Mouse (Mus musculus) heart, embryonic 11.5 days (tissue): ENCODE measurements around the gene Mmp14. TPM values are rescaled to one million over a fixed set of nuclear protein-coding genes. Genes with fewer than 3 reads are reported as not detected.
A peak's percentile ranks its signal among the peaks of the same experiment; 100 is the strongest.

ENCODE experiments used
- ATAC-seq: fragments of 200-750 bp; cut with Nextera tagmentation; replicated peaks from 2 replicates; pipeline ENCODE4 v1.8.0; 2017; ENCODE audit warnings: moderate library complexity; ENCODE audit not compliant: insufficient number of reproducible peaks, low FRiP score, low TSS enrichment
- H3K27ac ChIP-seq: fragments of 300-500 bp; sonication (generic); 2 replicates; pipeline ENCODE4 v1.5.1; 2014; ENCODE audit warnings: mild to moderate bottlenecking, low read depth, low read length
- H3K27me3 ChIP-seq: fragments of 300-500 bp; sonication (generic); 2 replicates; pipeline ENCODE4 v1.6.1; 2014; ENCODE audit warnings: mild to moderate bottlenecking, low read length, mixed read lengths; ENCODE audit not compliant: control insufficient read depth, insufficient read depth
- H3K36me3 ChIP-seq: fragments of 300-500 bp; sonication (generic); 2 replicates; pipeline ENCODE4 v1.6.1; 2014; ENCODE audit warnings: mild to moderate bottlenecking, low read length, moderate library complexity, mixed read lengths; ENCODE audit not compliant: control insufficient read depth, insufficient read depth
- H3K4me1 ChIP-seq: fragments of 300-500 bp; sonication (generic); 2 replicates; pipeline ENCODE4 v1.6.1; 2014; ENCODE audit warnings: low read length; ENCODE audit not compliant: control insufficient read depth, insufficient read depth
- H3K4me2 ChIP-seq: fragments of 300-500 bp; sonication (generic); 2 replicates; pipeline ENCODE4 v1.6.1; 2014; ENCODE audit warnings: mild to moderate bottlenecking, moderate library complexity
- H3K4me3 ChIP-seq: fragments of 300-500 bp; sonication (generic); 2 replicates; pipeline ENCODE4 v1.5.1; 2014; ENCODE audit warnings: low read depth, low read length
- H3K9ac ChIP-seq: fragments of 300-500 bp; sonication (generic); 2 replicates; pipeline ENCODE4 v1.6.1; 2014; ENCODE audit warnings: mild to moderate bottlenecking, low read depth, low read length, moderate library complexity
- H3K9me3 ChIP-seq: fragments of 300-500 bp; sonication (generic); replicated peaks from 2 replicates; pipeline ENCODE4 v1.6.1; 2016; ENCODE audit warnings: low read length; ENCODE audit not compliant: control insufficient read depth
- WGBS: fragments of 180-500 bp; shearing (Covaris S2); extraction: QIAGEN DNeasy Blood & Tissue Kit; methylation state at CpG from one replicate; pipeline ENCODE4 v1.1.7; 2014; ENCODE audit not compliant: insufficient replicate concordance; 5-methylcytosine and 5-hydroxymethylcytosine counted together
- polyA plus RNA-seq: library from polyadenylated mRNA; unstranded; fragments of >200 nt; fragmentation: Nextera tagmentation; extraction: Ambion mirVana; gene quantifications from 2 replicates; pipeline ENCODE4 v1.2.1, GENCODE M21; 2014

Gene Mmp14
- polyA plus RNA-seq, 1 experiment from 2014 or later, result 84.3 TPM

GRCm38 (mm10) chr14:54416830-54417229 is 14.6 kb upstream of the Mmp14 start:
- Histone ChIP-seq H3K4me3 (peak overlapping the region; percentile 13; the same call in 1 of the 2 replicates), H3K4me1 (peaks cover 23% of the 10 kb centered on the region), H3K9me3 (no peaks in the 10 kb centered on the region), H3K27ac (no peak overlapping the region), H3K27me3 (no peaks in the 10 kb centered on the region), H3K9ac (no peak overlapping the region; the same call in 1 of the 2 replicates), H3K4me2 (peak overlapping the region; percentile 62; the same call in 1 of the 2 replicates), H3K36me3 (no peaks in the 10 kb centered on the region)
- ATAC-seq, result no peak
- 65% methylated on average over 4 of the region's 4 CpGs for WGBS

- no peak within 1 kb of the TSS for H3K27ac ChIP-seq
- peaks cover 23% of the 10 kb centered on the region for H3K4me1 ChIP-seq
- H3K36me3 ChIP-seq, result no peaks in the 10 kb centered on the region
- H3K9ac ChIP-seq, result peak within 1 kb of the TSS; percentile 43; the same call in 1 of the 2 replicates
- H3K4me2 ChIP-seq, result peak within 1 kb of the TSS; percentile 62
- no peaks in the 10 kb centered on the region for H3K27me3 ChIP-seq
- peak within 1 kb of the TSS; percentile 13 for H3K4me3 ChIP-seq
- 0 out of 2 replicates have a peak, but pooled peaks have one; percentile 17 for ATAC-seq
- H3K9me3 ChIP-seq, result no peaks in the 10 kb centered on the region
- 3% methylated on average over 19 of the region's 19 CpGs for WGBS
Measured at GRCm38 (mm10) chr14:54417623-54418081, 13.8 kb upstream of the Mmp14 start, which contains the start of gene Slc7a7. Gene Slc7a7, minus strand, starts transcription at chr14:54417780.

GRCm38 (mm10) chr14:54421014-54421413 is 10.4 kb upstream of the Mmp14 start:
- no peak for ATAC-seq

GRCm38 (mm10) chr14:54423406-54423805 is 8.0 kb upstream of the Mmp14 start:
- Histone ChIP-seq H3K9me3 (no peaks in the 10 kb centered on the region), H3K36me3 (no peaks in the 10 kb centered on the region), H3K27ac (no peak overlapping the region), H3K4me1 (peaks cover 10% of the 10 kb centered on the region), H3K9ac (no peak overlapping the region), H3K4me2 (no peak overlapping the region), H3K4me3 (no peak overlapping the region), H3K27me3 (no peaks in the 10 kb centered on the region)
- no peak for ATAC-seq
- WGBS, result 53% methylated on average over 5 of the region's 5 CpGs

More at GRCm38 (mm10) chr14:54421014-54421413, 10.4 kb upstream of the Mmp14 start:
- H3K36me3 ChIP-seq, result no peaks in the 10 kb centered on the region
- peaks cover 8% of the 10 kb centered on the region; the same call in 1 of the 2 replicates for H3K4me1 ChIP-seq
- H3K9me3 ChIP-seq, result no peaks in the 10 kb centered on the region
- H3K9ac ChIP-seq, result no peak overlapping the region
- H3K4me3 ChIP-seq, result no peak overlapping the region
- no peak overlapping the region for H3K27ac ChIP-seq
- no peak overlapping the region for H3K4me2 ChIP-seq
- WGBS, result 79% methylated on average over 2 of the region's 2 CpGs
- no peaks in the 10 kb centered on the region for H3K27me3 ChIP-seq

- no peak overlapping the region for H3K27ac ChIP-seq
- 72% methylated on average over 1 of the region's 1 CpGs for WGBS
- H3K4me1 ChIP-seq, result peaks cover 15% of the 10 kb centered on the region
- no peak for ATAC-seq
- no peaks in the 10 kb centered on the region for H3K27me3 ChIP-seq
- no peak overlapping the region for H3K4me3 ChIP-seq
- no peak overlapping the region for H3K9ac ChIP-seq
- no peak overlapping the region for H3K4me2 ChIP-seq
- H3K36me3 ChIP-seq, result no peaks in the 10 kb centered on the region
- no peaks in the 10 kb centered on the region for H3K9me3 ChIP-seq
Measured at GRCm38 (mm10) chr14:54424634-54425033, 6.8 kb upstream of the Mmp14 start.

- no peak for ATAC-seq
- H3K4me1 ChIP-seq, result peaks cover 24% of the 10 kb centered on the region
- H3K9me3 ChIP-seq, result no peaks in the 10 kb centered on the region
- H3K4me3 ChIP-seq, result peak overlapping the region; percentile 93; the same call in 1 of the 2 replicates
- H3K4me2 ChIP-seq, result peak overlapping the region; percentile 73; the same call in 1 of the 2 replicates
- no peaks in the 10 kb centered on the region for H3K36me3 ChIP-seq
- H3K27ac ChIP-seq, result no peak overlapping the region
- WGBS, result 66% methylated on average over 1 of the region's 1 CpGs
- H3K9ac ChIP-seq, result no peak overlapping the region
- no peaks in the 10 kb centered on the region for H3K27me3 ChIP-seq
Measured at GRCm38 (mm10) chr14:54425540-54425939, 5.9 kb upstream of the Mmp14 start.

GRCm38 (mm10) chr14:54426003-54426688 is 5.3 kb upstream of the Mmp14 start:
- Histone ChIP-seq H3K27ac (peak overlapping the region; percentile 85), H3K4me2 (peak overlapping the region; percentile 73), H3K36me3 (no peaks in the 10 kb centered on the region), H3K27me3 (no peaks in the 10 kb centered on the region), H3K9me3 (no peaks in the 10 kb centered on the region), H3K9ac (peak overlapping the region; percentile 97), H3K4me3 (peak overlapping the region; percentile 93), H3K4me1 (peaks cover 25% of the 10 kb centered on the region)
- ATAC-seq, result no peak
- WGBS, result 32% methylated on average over 14 of the region's 14 CpGs

GRCm38 (mm10) chr14:54426689-54427398 is 4.6 kb upstream of the Mmp14 start, which contains the start of gene Mrpl52:
Gene Mrpl52, plus strand, starts transcription at chr14:54426909.
- WGBS, result 1% methylated on average over 48 of the region's 48 CpGs
- Histone ChIP-seq H3K4me2 (peak within 1 kb of the TSS; percentile 73), H3K27me3 (no peaks in the 10 kb centered on the region), H3K36me3 (no peaks in the 10 kb centered on the region), H3K4me1 (peaks cover 25% of the 10 kb centered on the region), H3K9me3 (no peaks in the 10 kb centered on the region), H3K9ac (peak within 1 kb of the TSS; percentile 97), H3K4me3 (peak within 1 kb of the TSS; percentile 93), H3K27ac (peak within 1 kb of the TSS; percentile 85)
- peak; percentile 57 for ATAC-seq
